In the genomic region with DNA sequence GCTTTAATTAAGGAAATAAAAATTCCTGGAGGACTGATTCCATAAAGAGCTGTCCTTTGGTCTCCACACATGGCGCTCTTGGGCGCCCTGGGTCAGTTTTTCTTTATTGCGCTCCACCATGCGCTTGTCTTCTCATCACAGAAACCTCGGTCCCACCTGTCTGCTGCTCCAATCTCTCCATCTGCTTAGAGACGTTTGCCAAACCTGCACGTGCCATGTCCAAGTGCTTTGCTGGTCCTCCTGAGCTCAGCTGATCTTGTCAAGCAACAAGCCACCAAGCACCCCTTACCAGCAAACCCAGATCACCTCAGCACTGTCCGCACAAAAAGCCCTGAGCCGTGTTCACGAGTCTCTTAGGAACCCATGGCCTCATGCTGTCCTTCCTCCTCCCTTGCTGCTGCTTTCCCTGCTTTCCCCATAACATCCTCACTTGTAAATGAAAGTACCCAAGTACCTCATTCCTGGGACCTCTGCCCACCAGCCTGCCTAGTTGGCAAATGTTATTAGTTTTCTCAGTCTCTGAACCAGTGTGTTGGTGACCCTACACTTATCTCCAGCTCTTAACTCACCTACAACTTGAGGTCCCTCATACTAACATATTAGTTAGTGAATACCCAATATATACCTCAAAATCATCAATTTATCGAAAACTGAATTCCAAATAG, we compare ENCODE assay signal across 14 mouse cellular contexts. TPM values are rescaled to one million over a fixed set of nuclear protein-coding genes. Genes with fewer than 3 reads are reported as not detected.
"Had no signal": no experiment of that assay in that cellular context is flagged by ENCODE, and none has a peak within 500 bp of the region (broad histone marks: within the 10 kb centered on the region; RNA-seq: fewer than 3 reads in every experiment).

No protein-coding gene starts in this region.

- H3K4me1 ChIP-seq: limb, embryonic 10.5 days; midbrain, embryonic 10.5 days; neural tube, embryonic 15.5 days had no signal

- DNase-seq: kidney, postnatal 14 days; lung, embryonic 14.5 days; lung, postnatal 10 days; lung, postnatal 4 days; midbrain, embryonic 14.5 days; thymus, postnatal 14 days had no signal

- H3K4me3 ChIP-seq: limb, embryonic 10.5 days; midbrain, embryonic 10.5 days; myocyte; neural tube, embryonic 15.5 days had no signal

- H3K9me3 ChIP-seq: limb, embryonic 10.5 days; midbrain, embryonic 10.5 days; neural tube, embryonic 15.5 days had no signal

- H3K27me3 ChIP-seq: neural tube, embryonic 15.5 days had no signal

- H3K9ac ChIP-seq: lung, embryonic 14.5 days; neural tube, embryonic 15.5 days had no signal

- H3K27ac ChIP-seq: limb, embryonic 10.5 days; midbrain, embryonic 10.5 days; neural tube, embryonic 15.5 days; stomach, postnatal 0 days had no signal

- H3K4me2 ChIP-seq: liver, embryonic 11.5 days; lung, embryonic 14.5 days; neural tube, embryonic 15.5 days had no signal

RNA-seq across cellular contexts. Expression of a gene that starts 28.2 kb away (rescaled TPM):
- polyA plus RNA-seq: large intestine, adult 2 months; limb, embryonic 10.5 days; liver, embryonic 11.5 days; liver, embryonic 16.5 days; stomach, postnatal 0 days had no signal
